Mouse (Mus musculus) stomach, postnatal 0 days (tissue): ENCODE measurements around the gene Kif1bp.

Source experiments
- CTCF ChIP-seq: IDR thresholded peaks from 2 replicates; pipeline ENCODE4 v1.5.1; 2016; ENCODE audit warnings: antibody characterized with exemption, low read depth, mild to moderate bottlenecking, moderate library complexity
- EP300 ChIP-seq: optimal IDR thresholded peaks from 2 replicates; pipeline ENCODE3; 2016; ENCODE audit warnings: antibody characterized with exemption

DNA sequence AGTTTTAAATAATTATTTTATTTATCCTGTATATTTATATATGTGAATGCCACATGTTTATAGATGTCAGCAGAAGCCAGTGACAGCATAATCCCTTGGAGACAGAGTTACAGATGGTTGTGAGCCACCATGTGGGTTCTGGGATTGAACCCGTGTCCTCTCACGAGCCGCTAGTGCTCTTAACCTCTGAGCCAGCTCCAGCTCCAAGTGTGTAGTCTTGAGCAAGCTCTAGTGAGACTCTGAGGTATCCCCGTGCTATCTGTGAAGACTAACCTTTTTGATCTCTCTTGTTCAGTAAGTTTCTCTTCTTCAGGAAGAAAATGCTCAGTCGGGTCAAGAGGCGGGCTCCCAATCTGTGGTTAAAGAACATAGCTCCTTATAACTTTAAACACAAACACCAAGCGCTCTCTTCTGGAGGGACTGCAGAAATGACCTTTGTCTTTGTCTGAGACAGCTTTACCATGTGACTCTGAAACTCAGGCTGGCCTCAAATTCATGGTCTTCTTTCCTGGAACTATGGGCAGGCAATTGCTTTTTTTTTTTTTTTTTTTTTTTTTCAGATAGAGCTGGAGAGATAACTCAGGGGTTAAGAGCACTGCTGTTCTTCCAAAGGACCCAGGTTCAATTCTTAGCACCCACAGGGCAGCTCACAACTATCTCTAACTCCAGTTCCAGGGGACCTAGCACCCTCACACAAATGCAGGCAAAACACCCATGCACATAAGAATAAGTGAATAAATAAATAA lies 8.0 kb downstream of the Kif1bp start:
- TF ChIP-seq EP300 (no peak), CTCF (no peak)
